Mouse (Mus musculus): Measurements from ENCODE around the gene Fbl. TPM values are rescaled to one million over a fixed set of nuclear protein-coding genes. Genes with fewer than 3 reads are reported as not detected.
"Not testable (repeated sequence)": the region's sequence is repeated elsewhere in the genome, so short reads cannot be mapped to it uniquely, and the experiment has no call there.

Fbl gene
- polyA plus RNA-seq, 1 experiment from 2014 or later, result 110 TPM

DNA sequence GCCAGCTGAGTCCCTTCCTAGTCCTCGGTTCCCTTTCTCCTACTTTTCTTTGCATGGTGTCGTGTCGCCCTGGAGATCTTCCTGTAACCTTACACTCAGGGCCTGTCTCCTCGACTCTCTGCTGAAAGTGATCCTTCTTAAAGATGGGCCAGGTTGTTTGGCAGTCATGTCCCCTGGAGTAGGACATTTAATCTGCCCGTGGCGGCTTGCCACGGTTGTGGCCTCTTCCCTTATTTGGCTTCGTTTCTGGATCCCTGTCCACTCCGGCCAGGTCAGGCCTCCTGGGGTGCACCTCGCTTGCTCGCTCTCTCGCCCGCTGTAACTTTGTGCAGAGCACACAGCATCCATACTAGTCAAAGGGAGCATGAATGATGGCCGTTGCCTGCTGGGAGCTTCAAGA lies 27.0 kb downstream of the Fbl start:
- no peak for ATAC-seq (ENCODE audit: insufficient number of reproducible peaks, low FRiP score, low TSS enrichment, low read depth)
- WGBS, result 76% methylated on average over 14 of the region's 14 CpGs
- no peak overlapping the region for H3K27ac ChIP-seq
- no peak overlapping the region for H3K4me3 ChIP-seq
- H3K36me3 ChIP-seq, result peaks cover 35% of the 10 kb centered on the region
- no peaks in the 10 kb centered on the region for H3K27me3 ChIP-seq
- H3K4me2 ChIP-seq, result no peak overlapping the region
- H3K4me1 ChIP-seq, result no peaks in the 10 kb centered on the region
- no peaks in the 10 kb centered on the region for H3K9me3 ChIP-seq
- no peak overlapping the region for H3K9ac ChIP-seq

DNA sequence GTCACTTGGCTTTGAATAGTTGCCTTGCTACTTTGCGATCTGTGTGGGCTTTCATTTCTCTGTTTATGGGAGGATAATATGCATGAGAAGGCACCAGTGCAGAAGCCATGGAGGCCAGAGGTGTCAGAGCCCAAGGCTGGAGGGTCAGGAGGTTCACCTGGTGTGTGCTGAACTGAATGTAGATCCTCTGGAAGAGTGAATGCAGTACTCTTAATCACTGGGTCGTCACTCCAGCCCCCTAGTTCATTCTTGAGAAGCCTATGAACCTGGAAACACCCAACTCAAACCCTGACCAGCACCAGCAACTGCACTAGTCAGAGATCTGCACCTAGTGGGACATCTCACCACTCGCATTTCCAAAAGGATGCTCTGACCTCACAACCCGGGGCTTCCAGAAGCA lies 29.5 kb downstream of the Fbl start:
- H3K4me3 ChIP-seq, result no peak overlapping the region
- ATAC-seq (ENCODE audit: insufficient number of reproducible peaks, low FRiP score, low TSS enrichment, low read depth), result no peak

DNA sequence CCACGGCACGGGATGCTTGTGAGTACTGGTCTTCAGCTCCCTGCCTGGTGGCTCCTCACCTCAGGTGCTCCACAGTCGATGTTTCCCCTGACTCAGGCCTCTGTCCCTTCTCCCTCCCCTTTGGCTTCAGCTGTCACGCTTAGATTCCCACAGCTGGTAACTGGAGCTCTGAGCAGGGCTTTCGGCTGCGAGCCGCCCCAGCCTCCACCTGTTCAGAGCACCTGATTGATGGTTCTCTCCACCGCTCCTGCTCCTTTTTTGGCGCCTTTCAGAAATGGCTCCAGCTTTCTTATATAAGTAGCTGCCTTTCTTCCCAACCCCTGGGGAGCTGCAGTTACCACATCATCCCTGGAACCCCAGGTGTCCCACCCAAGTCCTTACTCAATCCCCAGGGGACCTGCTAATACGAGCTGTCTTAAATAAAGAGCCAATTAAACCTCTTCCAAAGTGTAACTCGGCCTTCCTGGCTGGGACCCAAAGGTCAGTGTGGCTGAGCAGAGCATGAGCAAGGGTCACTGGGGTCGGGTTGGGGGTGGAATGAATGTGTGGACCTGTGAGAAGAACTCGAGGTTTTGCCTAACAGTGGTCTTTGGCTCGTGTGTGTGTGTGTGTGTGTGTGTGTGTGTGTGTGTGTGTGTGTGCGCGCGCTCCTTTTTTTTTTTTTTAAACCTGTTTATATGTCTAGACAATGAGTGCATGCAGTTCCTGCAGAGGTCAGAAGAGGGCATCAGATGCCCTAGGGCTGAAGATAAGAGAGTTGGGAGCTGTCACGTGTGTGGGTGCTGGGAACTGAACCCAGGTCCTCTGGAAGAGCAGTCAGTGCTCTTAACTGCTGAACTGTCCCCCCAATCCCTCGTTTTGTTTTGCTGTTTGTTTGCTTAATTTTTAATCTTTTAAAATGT lies 33.9 kb downstream of the Fbl start:
- Histone ChIP-seq H3K4me1 (peaks cover 4% of the 10 kb centered on the region; the same call in 1 of the 2 replicates), H3K4me2 (no peak overlapping the region), H3K36me3 (no peaks in the 10 kb centered on the region), H3K9me3 (no peaks in the 10 kb centered on the region), H3K4me3 (no peak overlapping the region), H3K27ac (no peak overlapping the region), H3K9ac (no peak overlapping the region), H3K27me3 (no peaks in the 10 kb centered on the region)
- ATAC-seq (ENCODE audit: insufficient number of reproducible peaks, low FRiP score, low TSS enrichment, low read depth), result no peak
- WGBS, result 55% methylated on average over 19 of the region's 19 CpGs

More for the DNA sequence above, 29.5 kb downstream of the Fbl start:
- H3K4me1 ChIP-seq, result no peaks in the 10 kb centered on the region
- no peak overlapping the region for H3K27ac ChIP-seq
- H3K27me3 ChIP-seq, result no peaks in the 10 kb centered on the region
- H3K9ac ChIP-seq, result no peak overlapping the region
- H3K4me2 ChIP-seq, result no peak overlapping the region
- H3K9me3 ChIP-seq, result no peaks in the 10 kb centered on the region
- peaks cover 17% of the 10 kb centered on the region for H3K36me3 ChIP-seq
- WGBS, result 65% methylated on average over 4 of the region's 4 CpGs

DNA sequence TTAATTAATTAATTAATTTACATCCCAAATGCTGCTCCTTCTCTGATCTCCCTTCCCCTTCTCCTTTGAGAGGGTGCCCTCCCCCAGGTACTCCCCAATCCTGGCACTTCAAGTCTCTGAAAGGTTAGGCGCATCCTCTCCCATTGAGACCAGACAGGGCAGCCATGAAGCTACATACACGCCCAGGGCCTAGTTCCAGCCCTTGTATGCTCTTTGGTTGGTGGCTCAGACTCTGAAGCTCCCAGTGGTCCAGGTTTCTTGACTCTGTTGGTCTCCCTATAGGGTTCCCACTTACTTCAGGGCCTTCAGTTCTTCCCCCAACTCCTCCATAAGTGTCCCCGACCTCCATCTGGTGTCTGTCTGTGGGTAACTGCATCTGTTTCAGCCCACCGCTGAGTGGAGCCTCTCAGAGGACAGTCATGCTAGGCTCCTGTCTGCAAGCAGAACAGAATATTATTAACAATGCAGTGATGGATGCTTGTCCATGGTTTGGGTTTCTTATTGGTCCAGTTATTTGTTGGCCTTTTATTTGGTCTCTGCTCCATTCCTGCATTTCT lies 36.6 kb downstream of the Fbl start:
- Histone ChIP-seq H3K4me1 (peaks cover 6% of the 10 kb centered on the region; the same call in 1 of the 2 replicates), H3K4me2 (no peak overlapping the region), H3K4me3 (no peak overlapping the region), H3K27me3 (no peaks in the 10 kb centered on the region), H3K27ac (no peak overlapping the region), H3K36me3 (no peaks in the 10 kb centered on the region), H3K9me3 (no peaks in the 10 kb centered on the region), H3K9ac (no peak overlapping the region)
- no peak for ATAC-seq (ENCODE audit: insufficient number of reproducible peaks, low FRiP score, low TSS enrichment, low read depth)
- WGBS, result 61% methylated on average over 4 of the region's 4 CpGs

DNA sequence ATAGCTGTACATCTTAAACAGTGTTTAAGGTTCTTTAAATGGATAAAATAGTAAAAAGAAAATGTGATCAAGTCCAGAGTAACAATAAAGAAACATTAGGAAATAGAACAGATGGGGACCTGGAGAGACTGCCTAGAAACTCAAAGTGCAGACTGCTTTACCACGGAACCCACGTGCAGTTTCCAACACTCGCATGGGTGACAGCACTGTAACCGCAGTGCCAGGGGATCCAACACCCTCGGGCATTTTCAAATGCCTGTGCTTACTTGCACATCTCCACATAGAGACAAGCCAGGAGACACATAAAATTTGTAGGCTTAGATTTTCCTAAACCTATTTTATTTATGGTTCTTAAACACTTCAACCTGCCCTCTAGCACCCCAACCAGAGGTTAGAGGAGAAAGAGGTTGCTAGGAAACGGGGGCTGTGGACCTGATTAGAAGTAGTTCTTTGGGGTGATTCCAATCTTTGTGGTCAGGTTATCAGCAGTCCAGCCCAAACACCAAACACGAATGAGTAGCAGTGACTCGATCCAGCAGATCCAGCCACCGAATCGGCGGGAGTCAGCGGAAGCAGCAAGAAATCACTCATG lies 39.0 kb downstream of the Fbl start:
- peak overlapping the region; percentile 17; the same call in 1 of the 2 replicates for H3K9ac ChIP-seq
- peak overlapping the region; percentile 34 for H3K4me3 ChIP-seq
- peak overlapping the region; percentile 54; the same call in 1 of the 2 replicates for H3K27ac ChIP-seq
- no peaks in the 10 kb centered on the region for H3K36me3 ChIP-seq
- H3K9me3 ChIP-seq, result no peaks in the 10 kb centered on the region
- peaks cover 6% of the 10 kb centered on the region; the same call in 1 of the 2 replicates for H3K4me1 ChIP-seq
- peak overlapping the region; percentile 46 for H3K4me2 ChIP-seq
- no peak for ATAC-seq (ENCODE audit: insufficient number of reproducible peaks, low FRiP score, low TSS enrichment, low read depth)
- 37% methylated on average over 12 of the region's 12 CpGs for WGBS
- H3K27me3 ChIP-seq, result no peaks in the 10 kb centered on the region

DNA sequence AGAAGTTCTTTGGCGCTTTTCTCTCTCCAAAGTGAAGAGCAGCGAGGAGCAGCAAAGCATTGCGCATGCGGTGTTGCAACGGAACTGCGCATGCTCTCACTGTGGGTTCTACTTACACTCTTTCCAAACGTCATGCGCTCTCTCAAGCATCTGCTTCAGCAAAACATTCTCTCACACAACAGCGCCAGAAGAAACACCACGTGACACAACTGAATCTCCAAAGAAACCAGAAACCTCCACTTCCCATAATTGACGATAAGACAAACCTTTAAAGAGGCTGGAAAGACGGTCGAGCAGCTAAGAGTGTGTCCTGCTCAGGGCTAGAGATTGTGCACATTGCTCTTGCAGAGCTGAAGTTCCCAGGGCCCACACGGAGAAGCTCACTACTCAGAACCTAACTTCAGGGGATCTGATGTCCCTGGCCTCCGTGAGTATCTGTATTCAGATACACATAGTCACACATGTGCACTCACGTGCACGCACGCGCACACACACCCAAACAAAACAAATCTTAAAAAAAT lies 39.5 kb downstream of the Fbl start:
- H3K27ac ChIP-seq, result peak overlapping the region; percentile 54; the same call in 1 of the 2 replicates
- H3K4me1 ChIP-seq, result peaks cover 6% of the 10 kb centered on the region; the same call in 1 of the 2 replicates
- no peak for ATAC-seq (ENCODE audit: insufficient number of reproducible peaks, low FRiP score, low TSS enrichment, low read depth)
- peak overlapping the region; percentile 46 for H3K4me2 ChIP-seq
- 50% methylated on average over 19 of the region's 19 CpGs for WGBS
- peak overlapping the region; percentile 34 for H3K4me3 ChIP-seq
- no peaks in the 10 kb centered on the region for H3K27me3 ChIP-seq
- no peaks in the 10 kb centered on the region for H3K9me3 ChIP-seq
- H3K36me3 ChIP-seq, result no peaks in the 10 kb centered on the region
- H3K9ac ChIP-seq, result peak overlapping the region; percentile 17; the same call in 1 of the 2 replicates

DNA sequence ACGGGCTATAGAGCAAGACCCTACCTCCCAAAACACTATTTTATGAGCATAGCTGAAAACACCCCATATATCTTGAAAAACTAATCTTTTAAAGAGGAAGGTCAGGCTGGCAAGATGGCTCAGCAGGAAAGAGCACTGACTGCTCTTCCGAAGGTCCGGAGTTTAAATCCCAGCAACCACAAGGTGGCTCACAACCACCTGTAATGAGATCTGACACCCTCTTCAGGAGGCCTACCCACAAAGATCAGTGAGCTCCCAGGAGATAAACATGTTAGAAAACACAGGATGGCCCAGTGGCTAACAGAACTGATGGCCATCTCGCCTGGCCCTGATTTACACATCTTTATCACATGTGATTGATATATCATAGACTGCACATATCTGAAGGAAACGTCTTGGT lies 41.2 kb downstream of the Fbl start:
- Histone ChIP-seq H3K4me1 (0 out of 2 replicates have a peak, but pooled peaks cover 3% of the 10 kb centered on the region), H3K9ac (no peak overlapping the region), H3K4me2 (no peak overlapping the region), H3K9me3 (no peaks in the 10 kb centered on the region), H3K4me3 (no peak overlapping the region), H3K27ac (no peak overlapping the region), H3K27me3 (no peaks in the 10 kb centered on the region), H3K36me3 (no peaks in the 10 kb centered on the region)
- no peak for ATAC-seq (ENCODE audit: insufficient number of reproducible peaks, low FRiP score, low TSS enrichment, low read depth)
- 42% methylated on average over 5 of the region's 5 CpGs for WGBS

DNA sequence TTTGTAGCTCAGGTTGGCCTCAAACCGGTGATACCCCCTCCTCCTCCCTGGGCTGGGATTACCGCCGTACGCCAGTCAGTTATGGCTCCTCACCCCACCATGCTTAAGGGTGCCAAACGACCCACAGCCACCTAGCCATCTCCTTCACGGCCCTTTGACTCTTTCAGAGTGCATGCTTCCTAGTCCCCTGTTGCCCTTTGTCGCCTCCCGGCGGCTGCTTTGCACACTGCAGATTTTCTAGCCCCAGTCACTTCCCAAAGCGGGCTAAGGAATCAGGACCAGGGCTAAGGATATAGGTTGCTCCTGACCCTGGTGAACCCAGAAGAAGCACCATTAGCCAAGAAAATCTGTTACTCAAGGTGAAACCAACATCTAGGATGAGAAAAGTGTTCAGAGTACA lies 44.6 kb downstream of the Fbl start:
- H3K4me2 ChIP-seq, result no peak overlapping the region
- H3K9me3 ChIP-seq, result no peaks in the 10 kb centered on the region
- no peaks in the 10 kb centered on the region for H3K27me3 ChIP-seq
- H3K36me3 ChIP-seq, result no peaks in the 10 kb centered on the region
- no peak for ATAC-seq (ENCODE audit: insufficient number of reproducible peaks, low FRiP score, low TSS enrichment, low read depth)
- H3K4me3 ChIP-seq, result no peak overlapping the region
- no peak overlapping the region for H3K27ac ChIP-seq
- WGBS, result 25% methylated on average over 10 of the region's 10 CpGs
- H3K4me1 ChIP-seq, result no peaks in the 10 kb centered on the region
- H3K9ac ChIP-seq, result no peak overlapping the region

DNA sequence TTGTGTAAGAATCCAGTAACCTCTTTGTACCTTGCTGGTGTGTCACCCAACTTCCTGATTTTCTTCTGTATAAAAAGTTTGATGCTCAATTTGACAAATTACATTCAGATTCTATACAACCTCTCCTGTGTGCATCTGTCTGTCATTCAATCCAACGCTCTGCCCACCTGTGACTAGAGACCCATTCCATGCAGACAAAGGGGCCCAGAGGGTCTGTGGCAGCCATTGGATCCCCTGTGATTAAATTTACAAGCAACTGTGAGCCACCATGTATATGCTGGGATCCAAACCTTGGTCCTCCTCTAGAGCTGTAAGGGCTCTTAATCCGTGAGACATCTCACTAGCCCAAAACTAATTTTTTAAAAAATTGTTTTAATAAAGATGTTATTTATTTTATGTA lies 46.4 kb downstream of the Fbl start:
- WGBS, result 86% methylated on average over 2 of the region's 2 CpGs
- H3K4me1 ChIP-seq; H3K4me3 ChIP-seq; H3K4me2 ChIP-seq; H3K27ac ChIP-seq; H3K27me3 ChIP-seq; H3K36me3 ChIP-seq; ATAC-seq (ENCODE audit: insufficient number of reproducible peaks, low FRiP score, low TSS enrichment, low read depth); H3K9ac ChIP-seq; H3K9me3 ChIP-seq: not testable (repeated sequence)

DNA sequence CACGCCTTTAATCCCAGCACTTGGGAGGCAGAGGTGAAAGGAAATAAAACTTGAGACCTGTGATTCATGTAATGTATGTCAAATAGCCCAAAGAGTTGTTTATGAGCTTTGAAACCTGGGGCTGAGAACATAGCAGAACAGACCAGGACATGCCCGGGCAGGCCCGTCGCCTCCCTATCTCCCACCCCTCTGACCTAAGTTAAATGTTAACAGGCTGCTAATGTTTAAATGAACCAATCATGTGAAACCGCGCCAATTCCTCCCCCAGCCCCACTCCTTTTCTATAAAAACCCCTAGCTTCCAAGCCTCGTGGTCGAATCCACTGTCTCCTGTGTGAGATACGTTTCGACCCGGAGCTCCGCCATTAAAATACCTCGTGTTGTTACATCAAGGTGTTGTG lies 48.3 kb downstream of the Fbl start:
- H3K27ac ChIP-seq; H3K4me2 ChIP-seq; H3K36me3 ChIP-seq; H3K9me3 ChIP-seq; H3K9ac ChIP-seq; H3K27me3 ChIP-seq; H3K4me3 ChIP-seq; ATAC-seq (ENCODE audit: insufficient number of reproducible peaks, low FRiP score, low TSS enrichment, low read depth); H3K4me1 ChIP-seq: not testable (repeated sequence)
- WGBS, result 90% methylated on average over 13 of the region's 13 CpGs

DNA sequence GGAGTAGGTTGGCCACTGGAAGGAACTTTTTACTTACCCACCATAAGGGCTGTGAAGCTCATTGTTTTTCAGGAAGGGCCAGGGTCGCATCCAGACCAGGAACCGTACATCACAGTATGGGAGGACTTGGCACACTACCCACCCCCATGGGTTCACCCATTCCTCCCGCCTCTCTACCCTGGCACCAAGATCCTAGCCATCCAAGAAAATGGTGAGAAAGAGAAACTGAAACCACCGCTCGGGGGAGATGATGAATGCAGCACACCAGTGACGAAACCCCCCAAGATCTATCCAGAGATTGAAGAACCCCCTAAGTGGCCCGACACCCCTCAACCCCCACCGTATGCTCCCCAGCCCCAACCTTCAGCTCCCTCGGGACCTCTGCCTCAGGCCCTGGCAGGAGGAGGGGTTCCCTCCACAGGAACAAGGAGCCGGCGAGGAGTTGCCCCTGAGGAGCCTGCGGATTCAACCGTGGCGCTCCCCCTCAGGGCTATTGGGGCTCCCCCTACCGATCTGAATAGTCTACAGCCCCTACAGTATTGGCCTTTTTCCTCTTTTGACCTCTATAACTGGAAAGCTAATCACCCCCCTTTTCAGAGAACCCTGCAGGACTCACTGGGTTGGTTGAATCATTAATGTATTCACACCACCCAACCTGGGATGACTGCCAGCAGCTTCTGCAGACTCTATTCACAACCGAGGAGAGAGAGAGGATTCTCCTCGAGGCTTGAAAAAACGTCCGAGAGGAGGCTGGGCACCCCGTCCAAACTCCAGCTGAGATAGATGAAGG lies 49.6 kb downstream of the Fbl start:
- H3K4me3 ChIP-seq; H3K27ac ChIP-seq; H3K9me3 ChIP-seq; H3K4me2 ChIP-seq; H3K4me1 ChIP-seq; H3K9ac ChIP-seq; H3K36me3 ChIP-seq; ATAC-seq (ENCODE audit: insufficient number of reproducible peaks, low FRiP score, low TSS enrichment, low read depth); H3K27me3 ChIP-seq: not testable (repeated sequence)
- WGBS, result 87% methylated on average over 20 of the region's 20 CpGs

Data from limb, embryonic 15.5 days (tissue).